Mouse (Mus musculus) kidney, adult 2 months (tissue): ENCODE results near the gene Shisa6.

Source experiments
- CTCF ChIP-seq: fragments of 200-500 bp; conservative IDR thresholded peaks from 2 replicates; pipeline ENCODE4 v1.5.1; 2011; ENCODE audit warnings: low read depth, mild to moderate bottlenecking, control low read depth, low read length, moderate library complexity, mixed read lengths; ENCODE audit not compliant: insufficient read depth, insufficient read length
- POLR2A ChIP-seq: fragments of 200-500 bp; IDR thresholded peaks from one replicate; pipeline ENCODE4 v1.6.1; 2011; ENCODE audit warnings: low read depth, low read length, control low read depth

- TF ChIP-seq CTCF = no peak
- no peak for TF ChIP-seq POLR2A
These were observed 292.9 kb downstream of the Shisa6 start for GRCm38 (mm10) chr11:66232891-66233290.
